Mouse (Mus musculus): Measurements from ENCODE around the gene Cd200r3.

GRCm38 (mm10) chr16:45029493-45029892 is 86.0 kb downstream of the Cd200r3 start:
- TF ChIP-seq CTCF (IDR thresholded peaks at IDR 0.05; ENCODE audit: low read depth) = no peak
- TF ChIP-seq EP300 (IDR thresholded peaks at IDR 0.05; ENCODE audit: low read depth) = no peak

All from liver, embryonic 14.5 days (tissue).